Mouse (Mus musculus) embryonic fibroblast, embryonic 13.5 days (primary cell): ENCODE measurements at regions not wholly inside any gene's neighbourhood (a gene's known extent, or its start where the extent isn't known, plus 50 kb on each side); places are given as distances from the start of the nearest gene placed in this dataset.
A peak's percentile ranks its signal among the peaks of the same experiment; 100 is the strongest.

ENCODE experiments used
- H3K27ac ChIP-seq: 2 replicates; pipeline ENCODE4 v1.5.1; 2012; ENCODE audit warnings: low read length, control low read depth, inconsistent platforms; ENCODE audit not compliant: insufficient read depth
- H3K4me1 ChIP-seq: 2 replicates; pipeline ENCODE4 v1.6.1; 2011; ENCODE audit warnings: low read length; ENCODE audit not compliant: control insufficient read depth, insufficient read depth
- H3K4me3 ChIP-seq: 2 replicates; pipeline ENCODE4 v1.5.1; 2011; ENCODE audit warnings: mild to moderate bottlenecking, control low read depth, low read length; ENCODE audit not compliant: insufficient read depth
- CTCF ChIP-seq: IDR thresholded peaks from 2 replicates; pipeline ENCODE4 v1.5.1; 2011; ENCODE audit warnings: mild to moderate bottlenecking, control low read depth, low read length, moderate library complexity, borderline replicate concordance; ENCODE audit not compliant: insufficient read depth
- POLR2A ChIP-seq: IDR thresholded peaks from 2 replicates; pipeline ENCODE4 v1.6.1; 2011; ENCODE audit warnings: low read depth, mild to moderate bottlenecking, control low read depth, low read length, moderate library complexity

GRCm38 (mm10) chr8:56682564-56682963 is 131.7 kb downstream of the Fbxo8 start:
- no peak overlapping the region for H3K4me3 ChIP-seq
- H3K4me1 ChIP-seq = no peaks in the 10 kb centered on the region
- TF ChIP-seq POLR2A (no peak), CTCF (no peak)
- no peak overlapping the region for H3K27ac ChIP-seq

GRCm38 (mm10) chr8:56684352-56684751 is 133.5 kb downstream of the Fbxo8 start:
- no peak for TF ChIP-seq CTCF
- no peak for TF ChIP-seq POLR2A
- Histone ChIP-seq H3K27ac (no peak overlapping the region), H3K4me3 (no peak overlapping the region), H3K4me1 (no peaks in the 10 kb centered on the region)

DNA sequence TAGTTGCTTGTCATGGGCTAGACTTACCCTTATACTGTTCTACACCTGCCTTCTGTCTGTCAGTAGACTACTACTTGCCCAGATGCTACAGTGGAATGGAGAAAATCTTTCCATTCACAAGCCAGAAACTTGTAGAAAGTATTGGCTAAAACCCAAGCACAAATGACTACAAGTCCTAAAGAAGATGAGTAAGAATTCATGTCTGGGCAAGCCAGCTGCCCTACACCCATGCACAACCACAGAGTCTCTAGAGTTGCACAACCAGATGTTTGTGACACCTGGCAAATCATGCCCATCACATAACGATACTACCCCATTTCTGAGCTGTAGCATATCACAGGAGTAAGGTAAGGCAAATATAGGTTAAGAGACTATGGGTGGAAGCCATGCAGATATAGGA is 144.5 kb downstream of the Fbxo8 start:
- TF ChIP-seq POLR2A (no peak), CTCF (no peak)
- Histone ChIP-seq H3K27ac (peak overlapping the region; percentile 51), H3K4me3 (no peak overlapping the region)

GRCm38 (mm10) chr8:56700580-56701145 is 149.8 kb downstream of the Fbxo8 start:
- Histone ChIP-seq H3K27ac (no peak overlapping the region), H3K4me1 (no peaks in the 10 kb centered on the region), H3K4me3 (no peak overlapping the region)
- TF ChIP-seq POLR2A = no peak
- TF ChIP-seq CTCF = no peak

More for the DNA sequence above, 144.5 kb downstream of the Fbxo8 start:
- no peaks in the 10 kb centered on the region for H3K4me1 ChIP-seq

- TF ChIP-seq POLR2A = no peak
- TF ChIP-seq CTCF = no peak
- H3K4me3 ChIP-seq = no peak overlapping the region
Observed at GRCm38 (mm10) chr8:56706377-56706776, 155.5 kb downstream of the Fbxo8 start.

GRCm38 (mm10) chr8:56706941-56707706 is 156.2 kb downstream of the Fbxo8 start:
- Histone ChIP-seq H3K27ac (no peak overlapping the region), H3K4me1 (no peaks in the 10 kb centered on the region; the same call in 1 of the 2 replicates), H3K4me3 (no peak overlapping the region)
- TF ChIP-seq CTCF = no peak
- no peak for TF ChIP-seq POLR2A

More at GRCm38 (mm10) chr8:56706377-56706776, 155.5 kb downstream of the Fbxo8 start:
- Histone ChIP-seq H3K4me1 (no peaks in the 10 kb centered on the region; the same call in 1 of the 2 replicates), H3K27ac (no peak overlapping the region)

DNA sequence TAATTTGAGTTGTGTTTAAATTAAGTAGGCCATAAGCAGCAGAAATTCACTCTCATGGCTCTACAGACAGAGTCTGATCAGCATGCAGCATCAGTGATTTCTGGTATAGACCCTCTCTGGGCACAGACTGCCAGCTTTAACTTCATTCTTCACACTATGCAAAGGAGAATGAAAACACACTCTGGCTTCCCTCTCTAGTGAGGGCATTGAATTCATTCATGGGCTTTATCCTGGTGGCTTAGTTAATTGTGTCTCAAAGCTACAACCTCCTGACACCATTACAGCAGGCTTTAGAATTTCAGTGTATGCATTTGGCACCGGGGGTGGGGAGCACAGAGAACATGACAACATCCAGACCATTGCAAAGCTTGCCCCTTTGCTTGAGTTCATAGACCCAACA is 169.1 kb downstream of the Fbxo8 start:
- Histone ChIP-seq H3K27ac (no peak overlapping the region), H3K4me3 (no peak overlapping the region), H3K4me1 (no peaks in the 10 kb centered on the region)
- no peak for TF ChIP-seq POLR2A

GRCm38 (mm10) chr8:56722473-56723236 is 171.8 kb downstream of the Fbxo8 start:
- no peak overlapping the region for H3K4me3 ChIP-seq
- TF ChIP-seq CTCF = no peak
- TF ChIP-seq POLR2A = no peak
- no peaks in the 10 kb centered on the region for H3K4me1 ChIP-seq
- no peak overlapping the region for H3K27ac ChIP-seq

DNA sequence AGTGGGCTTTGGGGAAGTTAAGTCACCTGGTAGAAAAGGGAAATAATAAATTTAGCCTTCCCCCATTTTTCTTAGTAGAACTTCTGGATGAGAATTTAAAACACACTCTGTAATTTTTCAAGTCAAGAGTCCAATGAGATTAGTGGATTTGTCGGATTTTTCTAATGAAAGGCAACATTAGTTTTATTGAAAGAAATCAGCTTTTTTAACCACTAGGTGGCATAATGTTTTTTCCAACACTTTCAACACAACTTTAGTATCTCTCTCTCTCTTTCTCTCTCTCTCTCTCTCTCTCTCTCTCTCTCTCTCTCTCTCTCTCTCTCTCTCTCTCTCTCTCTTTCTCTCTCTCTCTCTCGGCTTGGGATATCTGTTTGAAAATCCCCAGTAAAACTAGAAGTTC is 173.7 kb downstream of the Fbxo8 start:
- TF ChIP-seq POLR2A = no peak
- no peak for TF ChIP-seq CTCF
- Histone ChIP-seq H3K27ac (no peak overlapping the region), H3K4me3 (no peak overlapping the region), H3K4me1 (no peaks in the 10 kb centered on the region)

GRCm38 (mm10) chr8:56733318-56733717 is 182.4 kb downstream of the Fbxo8 start:
- Histone ChIP-seq H3K4me3 (no peak overlapping the region), H3K4me1 (no peaks in the 10 kb centered on the region), H3K27ac (no peak overlapping the region)
- no peak for TF ChIP-seq POLR2A
- no peak for TF ChIP-seq CTCF
